Mouse (Mus musculus): ENCODE measurements around the gene Banf2. TPM values are rescaled to one million over a fixed set of nuclear protein-coding genes. Genes with fewer than 3 reads are reported as not detected.

Gene Banf2
- not detected for polyA plus RNA-seq (2014; fragmentation: Illumina TruSeq; extraction: RNeasy Lipid Tissue Mini Kit (QIAGEN cat#74804); ENCODE audit: low read depth, low replicate concordance)

DNA sequence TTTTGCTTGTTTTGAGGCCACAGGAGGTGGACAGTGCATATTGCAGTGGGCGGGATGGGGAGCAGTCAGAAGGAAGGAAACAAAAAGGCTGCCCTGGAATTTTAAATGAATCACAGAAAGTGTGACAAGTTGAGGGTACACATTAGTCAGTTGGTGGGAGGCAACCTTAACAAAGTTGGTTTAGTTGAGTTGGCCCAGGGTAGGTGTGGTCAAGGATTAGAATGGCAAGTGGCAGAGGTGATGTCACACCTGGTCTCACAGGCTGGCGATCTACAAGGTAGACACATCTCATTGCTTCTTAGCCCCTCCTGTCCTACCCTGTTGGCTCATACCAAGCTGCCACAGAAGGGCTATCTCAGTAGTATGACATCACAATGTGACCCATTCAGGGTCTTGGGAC lies at the start of gene Banf2:
TSS of gene Banf2 (plus strand) at position 396 of the 400 bp plus-strand sequence.

DNA sequence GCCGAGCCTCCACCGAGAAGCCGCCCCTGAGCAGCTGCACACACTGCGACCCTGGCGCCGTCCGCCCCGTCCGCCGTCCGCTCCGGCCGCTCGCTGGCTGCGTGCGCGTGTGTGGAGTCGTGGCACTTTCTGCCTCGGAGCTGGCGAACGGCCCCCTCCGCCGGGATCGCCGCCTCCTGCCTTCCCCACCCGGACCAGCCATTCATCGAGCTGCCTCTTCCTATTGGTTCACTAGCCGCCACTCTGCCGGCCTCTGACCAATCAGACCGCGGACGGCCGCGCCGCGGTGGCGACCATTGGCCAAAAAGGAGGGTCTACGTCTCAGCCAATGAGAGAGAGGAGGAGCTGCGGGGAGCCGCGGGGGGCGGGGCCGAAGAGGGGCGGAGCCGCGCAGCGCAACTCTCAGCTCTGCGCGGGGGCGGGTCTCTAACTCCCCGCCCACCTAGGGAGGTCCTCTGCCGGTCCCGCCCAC lies 21.7 kb upstream of the Banf2 start, which contains the start of gene Rrbp1:
TSS of gene Rrbp1 (minus strand) at position 184 of the 472 bp plus-strand sequence.

Other genes starting within 250 kb of the Banf2 start
- gene Bfsp1, start 169.9 kb upstream of the Banf2 start, polyA plus RNA-seq (2014; fragmentation: Illumina TruSeq; extraction: RNeasy Lipid Tissue Mini Kit (QIAGEN cat#74804); ENCODE audit: low read depth, low replicate concordance): not detected
- gene Dstn, start 117.7 kb upstream of the Banf2 start, polyA plus RNA-seq (2014; fragmentation: Illumina TruSeq; extraction: RNeasy Lipid Tissue Mini Kit (QIAGEN cat#74804); ENCODE audit: low read depth, low replicate concordance): 428 TPM
- gene Rrbp1, start 21.8 kb upstream of the Banf2 start, polyA plus RNA-seq (2014; fragmentation: Illumina TruSeq; extraction: RNeasy Lipid Tissue Mini Kit (QIAGEN cat#74804); ENCODE audit: low read depth, low replicate concordance): 132 TPM
- 3.7 TPM for gene Mgme1, start 237.6 kb downstream of the Banf2 start, polyA plus RNA-seq (2014; fragmentation: Illumina TruSeq; extraction: RNeasy Lipid Tissue Mini Kit (QIAGEN cat#74804); ENCODE audit: low read depth, low replicate concordance)
- gene Snx5, start 237.8 kb downstream of the Banf2 start, polyA plus RNA-seq (2014; fragmentation: Illumina TruSeq; extraction: RNeasy Lipid Tissue Mini Kit (QIAGEN cat#74804); ENCODE audit: low read depth, low replicate concordance): 105 TPM